Mouse (Mus musculus): ENCODE data around the gene Slc25a18. TPM values are rescaled to one million over a fixed set of nuclear protein-coding genes. Genes with fewer than 3 reads are reported as not detected.

Slc25a18 gene
- 28.4 and 35.8 TPM in 2 replicates for polyA plus RNA-seq (2015; fragmentation: Nextera tagmentation; extraction: Ambion mirVana)

- Histone ChIP-seq H3K36me3 (ENCODE audit: control insufficient read depth, insufficient read depth, low read length) (no peaks in the 10 kb centered on the region), H3K4me2 (ENCODE audit: low read length) (peak within 1 kb of the TSS; percentile 33), H3K9me3 (ENCODE audit: control insufficient read depth, low read length) (no peaks in the 10 kb centered on the region), H3K27ac (ENCODE audit: low read depth, low read length) (peak within 1 kb of the TSS; percentile 78), H3K4me1 (ENCODE audit: control insufficient read depth, insufficient read depth, low read depth, low read length) (peaks cover 9% of the 10 kb centered on the region; the same call in 1 of the 2 replicates), H3K4me3 (ENCODE audit: low read length) (peak within 1 kb of the TSS; percentile 1; the same call in 1 of the 2 replicates), H3K9ac (ENCODE audit: low read depth, low read length) (peak within 1 kb of the TSS; percentile 17; the same call in 1 of the 2 replicates), H3K27me3 (replicated peaks; ENCODE audit: control insufficient read depth, insufficient read depth, low read length) (no peaks in the 10 kb centered on the region)
- 17% methylated on average over 5 of the region's 5 CpGs for WGBS
- ATAC-seq, result peak; percentile 94
Observed at GRCm38 (mm10) chr6:120773149-120773628, at the start of gene Slc25a18. Gene Slc25a18, plus strand, starts transcription at chr6:120773578.

- Histone ChIP-seq H3K27ac (ENCODE audit: low read depth, low read length) (no peak overlapping the region), H3K9ac (ENCODE audit: low read depth, low read length) (no peak overlapping the region), H3K4me2 (ENCODE audit: low read length) (no peak overlapping the region), H3K4me3 (ENCODE audit: low read length) (no peak overlapping the region), H3K36me3 (ENCODE audit: control insufficient read depth, insufficient read depth, low read length) (no peaks in the 10 kb centered on the region), H3K9me3 (ENCODE audit: control insufficient read depth, low read length) (no peaks in the 10 kb centered on the region), H3K27me3 (replicated peaks; ENCODE audit: control insufficient read depth, insufficient read depth, low read length) (no peaks in the 10 kb centered on the region), H3K4me1 (ENCODE audit: control insufficient read depth, insufficient read depth, low read depth, low read length) (no peaks in the 10 kb centered on the region)
- WGBS, result 35% methylated on average over 2 of the region's 2 CpGs
- ATAC-seq, result no peak
Observed at GRCm38 (mm10) chr6:120725986-120726385, 47.4 kb upstream of the Slc25a18 start.

- ATAC-seq, result no peak
- Histone ChIP-seq H3K4me1 (ENCODE audit: control insufficient read depth, insufficient read depth, low read depth, low read length) (no peaks in the 10 kb centered on the region), H3K9me3 (ENCODE audit: control insufficient read depth, low read length) (no peaks in the 10 kb centered on the region), H3K27me3 (replicated peaks; ENCODE audit: control insufficient read depth, insufficient read depth, low read length) (no peaks in the 10 kb centered on the region), H3K36me3 (ENCODE audit: control insufficient read depth, insufficient read depth, low read length) (0 out of 2 replicates have a peak, but pooled peaks cover 2% of the 10 kb centered on the region), H3K4me3 (ENCODE audit: low read length) (no peak overlapping the region), H3K4me2 (ENCODE audit: low read length) (no peak overlapping the region), H3K27ac (ENCODE audit: low read depth, low read length) (no peak overlapping the region), H3K9ac (ENCODE audit: low read depth, low read length) (no peak overlapping the region)
- 86% methylated on average over 3 of the region's 3 CpGs for WGBS
Observed at GRCm38 (mm10) chr6:120736011-120736410, 37.4 kb upstream of the Slc25a18 start.

- Histone ChIP-seq H3K27ac (ENCODE audit: low read depth, low read length) (no peak overlapping the region), H3K4me2 (ENCODE audit: low read length) (no peak overlapping the region), H3K4me1 (ENCODE audit: control insufficient read depth, insufficient read depth, low read depth, low read length) (no peaks in the 10 kb centered on the region), H3K4me3 (ENCODE audit: low read length) (no peak overlapping the region), H3K27me3 (replicated peaks; ENCODE audit: control insufficient read depth, insufficient read depth, low read length) (no peaks in the 10 kb centered on the region), H3K9ac (ENCODE audit: low read depth, low read length) (no peak overlapping the region), H3K9me3 (ENCODE audit: control insufficient read depth, low read length) (no peaks in the 10 kb centered on the region), H3K36me3 (ENCODE audit: control insufficient read depth, insufficient read depth, low read length) (0 out of 2 replicates have a peak, but pooled peaks cover 2% of the 10 kb centered on the region)
- ATAC-seq, result peak; percentile 91
- 78% methylated on average over 3 of the region's 3 CpGs for WGBS
Observed at GRCm38 (mm10) chr6:120736566-120736965, 36.8 kb upstream of the Slc25a18 start.

- no peak for ATAC-seq
- Histone ChIP-seq H3K4me2 (ENCODE audit: low read length) (no peak overlapping the region), H3K27ac (ENCODE audit: low read depth, low read length) (no peak overlapping the region), H3K9ac (ENCODE audit: low read depth, low read length) (no peak overlapping the region), H3K9me3 (ENCODE audit: control insufficient read depth, low read length) (no peaks in the 10 kb centered on the region), H3K4me1 (ENCODE audit: control insufficient read depth, insufficient read depth, low read depth, low read length) (no peaks in the 10 kb centered on the region), H3K27me3 (replicated peaks; ENCODE audit: control insufficient read depth, insufficient read depth, low read length) (no peaks in the 10 kb centered on the region), H3K4me3 (ENCODE audit: low read length) (no peak overlapping the region), H3K36me3 (ENCODE audit: control insufficient read depth, insufficient read depth, low read length) (0 out of 2 replicates have a peak, but pooled peaks cover under 1% of the 10 kb centered on the region)
- WGBS, result 94% methylated on average over 2 of the region's 2 CpGs
Observed at GRCm38 (mm10) chr6:120743130-120743529, 30.2 kb upstream of the Slc25a18 start.

GRCm38 (mm10) chr6:120744266-120744665 is 29.1 kb upstream of the Slc25a18 start:
- H3K4me1 ChIP-seq (ENCODE audit: control insufficient read depth, insufficient read depth, low read depth, low read length), result no peaks in the 10 kb centered on the region
- ATAC-seq, result no peak
- 93% methylated on average over 7 of the region's 7 CpGs for WGBS

GRCm38 (mm10) chr6:120746416-120746815 is 27.0 kb upstream of the Slc25a18 start:
- Histone ChIP-seq H3K36me3 (ENCODE audit: control insufficient read depth, insufficient read depth, low read length) (0 out of 2 replicates have a peak, but pooled peaks cover 2% of the 10 kb centered on the region), H3K27me3 (replicated peaks; ENCODE audit: control insufficient read depth, insufficient read depth, low read length) (no peaks in the 10 kb centered on the region), H3K4me1 (ENCODE audit: control insufficient read depth, insufficient read depth, low read depth, low read length) (no peaks in the 10 kb centered on the region), H3K27ac (ENCODE audit: low read depth, low read length) (no peak overlapping the region), H3K9me3 (ENCODE audit: control insufficient read depth, low read length) (no peaks in the 10 kb centered on the region), H3K4me2 (ENCODE audit: low read length) (no peak overlapping the region), H3K4me3 (ENCODE audit: low read length) (no peak overlapping the region), H3K9ac (ENCODE audit: low read depth, low read length) (no peak overlapping the region)
- 93% methylated on average over 2 of the region's 2 CpGs for WGBS
- no peak for ATAC-seq

More at GRCm38 (mm10) chr6:120744266-120744665, 29.1 kb upstream of the Slc25a18 start:
- no peak overlapping the region for H3K9ac ChIP-seq (ENCODE audit: low read depth, low read length)
- no peaks in the 10 kb centered on the region for H3K27me3 ChIP-seq (replicated peaks; ENCODE audit: control insufficient read depth, insufficient read depth, low read length)
- no peaks in the 10 kb centered on the region for H3K9me3 ChIP-seq (ENCODE audit: control insufficient read depth, low read length)
- H3K4me2 ChIP-seq (ENCODE audit: low read length), result no peak overlapping the region
- H3K27ac ChIP-seq (ENCODE audit: low read depth, low read length), result no peak overlapping the region
- no peaks in the 10 kb centered on the region for H3K36me3 ChIP-seq (ENCODE audit: control insufficient read depth, insufficient read depth, low read length)
- H3K4me3 ChIP-seq (ENCODE audit: low read length), result no peak overlapping the region

GRCm38 (mm10) chr6:120761151-120761550 is 12.2 kb upstream of the Slc25a18 start:
- Histone ChIP-seq H3K9ac (ENCODE audit: low read depth, low read length) (no peak overlapping the region), H3K4me3 (ENCODE audit: low read length) (no peak overlapping the region), H3K27me3 (replicated peaks; ENCODE audit: control insufficient read depth, insufficient read depth, low read length) (no peaks in the 10 kb centered on the region), H3K4me2 (ENCODE audit: low read length) (no peak overlapping the region), H3K27ac (ENCODE audit: low read depth, low read length) (no peak overlapping the region), H3K36me3 (ENCODE audit: control insufficient read depth, insufficient read depth, low read length) (peaks cover 6% of the 10 kb centered on the region; the same call in 1 of the 2 replicates), H3K9me3 (ENCODE audit: control insufficient read depth, low read length) (no peaks in the 10 kb centered on the region), H3K4me1 (ENCODE audit: control insufficient read depth, insufficient read depth, low read depth, low read length) (no peaks in the 10 kb centered on the region)
- WGBS, result 85% methylated on average over 2 of the region's 2 CpGs
- no peak for ATAC-seq

- no peak for ATAC-seq
- Histone ChIP-seq H3K4me1 (ENCODE audit: control insufficient read depth, insufficient read depth, low read depth, low read length) (peaks cover 9% of the 10 kb centered on the region; the same call in 1 of the 2 replicates), H3K27me3 (replicated peaks; ENCODE audit: control insufficient read depth, insufficient read depth, low read length) (no peaks in the 10 kb centered on the region), H3K9ac (ENCODE audit: low read depth, low read length) (no peak overlapping the region), H3K4me2 (ENCODE audit: low read length) (no peak overlapping the region), H3K4me3 (ENCODE audit: low read length) (no peak overlapping the region), H3K36me3 (ENCODE audit: control insufficient read depth, insufficient read depth, low read length) (no peaks in the 10 kb centered on the region), H3K9me3 (ENCODE audit: control insufficient read depth, low read length) (no peaks in the 10 kb centered on the region), H3K27ac (ENCODE audit: low read depth, low read length) (no peak overlapping the region)
- 90% methylated on average over 1 of the region's 1 CpGs for WGBS
Observed at GRCm38 (mm10) chr6:120769972-120770371, 3.4 kb upstream of the Slc25a18 start.

All from hindbrain, embryonic 16.5 days (tissue).